Mouse (Mus musculus) neutrophil, adult 83 days (primary cell): Measurements from ENCODE around the gene Eng. TPM values are rescaled to one million over a fixed set of nuclear protein-coding genes. Genes with fewer than 3 reads are reported as not detected.

Source experiments
- total RNA-seq, 2 experiments: library from RNA; stranded (reverse); gene quantifications; one replicate each; pipeline ENCODE4 v1.2.4; 2023

Gene Eng
- total RNA-seq, result 10 to 100 TPM; 11.2 to 14.1 TPM

DNA sequence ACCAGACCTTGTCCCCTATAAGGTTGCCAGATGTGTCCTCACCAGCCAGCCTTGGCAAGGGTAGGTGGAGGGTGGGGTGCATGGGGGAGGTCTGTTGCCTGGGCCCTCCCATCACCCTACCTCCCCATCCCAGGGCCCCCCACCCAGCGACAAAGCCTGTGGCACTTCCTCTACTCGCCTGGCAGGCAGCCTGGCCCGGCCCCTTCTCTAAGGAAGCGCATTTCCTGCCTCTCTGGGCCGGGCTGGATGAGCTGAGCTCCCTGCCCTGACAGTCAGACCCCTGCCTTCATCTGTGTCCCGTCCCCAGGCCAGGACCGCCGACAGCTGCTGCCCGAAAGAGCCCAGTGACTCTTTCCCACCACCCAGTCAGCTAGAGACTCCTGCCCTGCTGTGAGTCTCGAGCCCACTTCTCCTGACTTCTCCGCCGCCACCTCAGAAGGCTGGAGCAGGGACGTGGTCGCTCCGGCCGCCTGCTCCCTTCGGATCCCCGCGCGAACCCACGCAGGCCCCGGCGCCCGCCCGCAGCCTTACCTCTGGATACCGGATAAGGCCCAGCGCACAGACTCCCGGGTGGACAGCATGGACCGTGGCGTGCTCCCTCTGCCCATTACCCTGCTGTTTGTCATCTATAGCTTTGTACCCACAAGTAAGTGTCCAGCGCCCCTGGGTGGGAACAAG lies at the start of gene Eng:
Gene Eng, plus strand, starts transcription at position 217 of the 678 bp plus-strand sequence.

DNA sequence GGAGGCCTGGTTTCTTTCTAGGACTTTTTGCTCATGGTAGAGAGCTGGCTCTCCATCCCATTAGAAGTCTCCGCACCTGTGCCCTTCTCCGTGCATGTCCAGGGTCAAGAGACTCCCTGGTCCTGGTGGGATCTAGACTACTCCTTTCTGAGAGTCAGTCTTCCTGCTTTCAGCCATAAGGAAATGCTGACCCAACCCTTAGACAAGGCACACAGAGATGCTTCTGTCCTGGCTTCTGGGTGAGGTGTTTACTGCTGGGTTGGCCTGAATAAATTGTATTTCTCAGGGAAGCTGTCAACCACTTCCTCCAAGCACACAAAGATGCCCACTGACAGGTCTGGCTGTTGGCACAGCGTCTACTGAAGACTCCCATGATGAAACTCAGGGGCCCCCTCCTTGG lies 47.0 kb upstream of the Eng start, which contains the start of gene St6galnac6:
Gene St6galnac6, plus strand, starts transcription at position 301 of the 400 bp plus-strand sequence.

DNA sequence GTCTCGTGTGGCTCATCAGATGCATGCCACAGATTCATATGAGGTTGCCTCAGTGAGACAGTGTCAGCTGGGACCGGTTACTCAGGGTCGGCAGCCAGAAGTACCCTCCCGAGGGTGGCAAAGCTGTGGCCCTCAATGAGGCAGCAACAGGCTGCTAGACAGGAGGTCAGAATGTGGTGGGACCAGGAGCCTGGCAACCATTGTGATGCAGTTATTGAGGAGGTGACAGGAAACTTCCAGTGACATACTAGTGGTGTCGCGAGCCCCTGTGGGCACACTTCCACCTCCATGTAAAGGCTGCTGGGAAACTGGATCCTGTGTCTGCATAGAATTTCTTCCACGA lies 24.9 kb upstream of the Eng start, which contains the start of gene Ak1:
Gene Ak1, plus strand, starts transcription at position 242 of the 343 bp plus-strand sequence.

DNA sequence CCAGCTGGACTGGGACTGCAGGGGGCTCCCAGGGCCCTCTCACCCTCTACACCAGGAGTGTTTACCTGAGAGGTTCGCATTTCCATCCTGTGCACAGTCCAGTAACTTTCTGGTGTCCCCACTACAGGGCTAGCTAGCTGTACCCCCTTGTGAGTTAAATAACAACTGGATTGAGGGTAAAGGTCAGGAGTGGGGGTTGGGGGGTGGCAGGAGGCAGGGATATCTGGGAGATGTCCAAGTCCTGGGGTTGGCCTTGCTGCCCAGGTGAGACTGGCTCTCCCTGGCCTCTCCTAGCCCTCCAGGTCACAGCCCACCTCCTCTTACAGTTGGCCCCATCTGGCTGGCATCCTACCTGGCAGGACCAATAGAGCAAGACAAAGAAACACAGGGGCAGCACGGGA lies 57.6 kb downstream of the Eng start, which contains the start of gene Fpgs:
Gene Fpgs, minus strand, starts transcription at position 125 of the 401 bp plus-strand sequence.

DNA sequence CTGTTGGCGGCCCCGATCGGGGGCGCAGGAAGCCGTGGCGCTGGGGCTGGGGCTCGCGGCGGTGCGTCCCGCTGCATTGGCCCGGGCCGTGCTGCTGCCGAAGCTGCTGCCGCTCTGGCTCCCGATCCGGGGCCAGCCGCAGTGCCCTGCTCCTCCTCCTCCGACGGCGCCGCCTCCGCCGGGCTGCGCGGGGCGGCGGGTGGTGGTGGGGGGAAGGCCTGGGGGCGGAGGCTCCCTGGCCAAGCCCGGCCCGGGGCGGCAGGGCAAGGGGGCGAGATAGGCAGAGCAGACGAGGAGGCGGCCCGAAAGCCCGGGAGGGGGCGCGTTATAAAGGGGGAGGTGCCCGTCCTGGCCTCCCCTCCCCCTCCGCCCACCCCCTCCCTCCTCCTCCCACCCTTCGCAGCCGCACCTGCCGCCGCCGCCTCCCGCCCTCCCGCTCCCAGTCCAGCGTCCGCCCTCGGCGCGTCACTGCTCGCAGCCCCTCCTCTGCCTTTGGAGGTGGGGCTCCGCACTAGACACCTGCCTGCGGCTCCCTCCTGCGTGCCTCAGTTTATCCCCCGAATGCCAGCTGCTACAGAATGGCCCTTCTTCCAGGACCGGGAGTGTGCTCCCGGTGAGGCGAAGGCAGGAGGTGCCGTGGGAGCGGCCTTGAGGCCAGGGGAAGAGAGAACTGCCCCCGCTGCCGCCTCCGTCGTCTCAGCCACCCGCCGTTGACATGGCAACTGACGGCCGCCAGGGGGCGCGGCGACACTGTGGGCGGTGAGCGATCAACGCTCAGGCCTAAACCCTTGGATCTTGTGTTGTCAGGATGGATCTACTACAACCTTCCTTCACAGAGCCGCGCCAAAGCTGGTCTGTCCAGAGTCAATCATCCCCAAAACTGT lies 66.8 kb downstream of the Eng start, which contains the start of gene Cdk9:
Gene Cdk9, minus strand, starts transcription at position 143 of the 884 bp plus-strand sequence.

DNA sequence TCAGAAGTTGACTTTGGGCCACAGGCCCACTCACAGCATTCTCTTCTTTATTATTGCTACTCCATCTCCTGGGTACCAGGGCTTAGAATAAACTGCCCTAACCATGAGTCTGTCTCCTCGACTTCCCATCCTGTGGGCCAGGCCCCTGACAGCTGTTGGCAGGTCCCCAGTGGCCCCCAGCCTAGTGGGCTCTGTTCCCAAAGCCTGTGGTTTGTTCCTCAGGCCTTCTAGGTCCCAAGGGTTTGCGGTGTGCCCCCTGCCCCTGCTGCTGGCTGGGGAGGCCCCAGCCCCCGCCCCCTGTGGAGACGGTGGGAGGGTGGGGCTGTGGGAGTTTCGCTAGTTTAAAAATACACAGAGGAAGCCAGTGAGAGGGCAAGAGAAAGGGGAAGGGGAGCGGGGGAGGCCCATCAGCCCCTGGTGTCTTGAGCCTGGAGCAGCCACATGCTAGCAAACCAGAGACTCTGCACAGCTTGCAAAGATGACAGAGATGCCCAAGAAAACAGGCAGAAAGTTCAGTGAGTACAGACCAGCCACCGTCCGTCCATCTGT lies 74.4 kb downstream of the Eng start, which contains the start of gene Sh2d3c:
Gene Sh2d3c, plus strand, starts transcription at position 375 of the 549 bp plus-strand sequence.

Other genes with a start within 250 kb of the Eng start
- 1 to 10 TPM; 3.9 to 5.4 TPM for gene Naif1, start 196.1 kb upstream of the Eng start, total RNA-seq
- gene Slc25a25, start 195.2 kb upstream of the Eng start, total RNA-seq, result 10 to 100 TPM in 1 of 2 experiments, 1 to 10 TPM in 1; 9.8 to 13.1 TPM
- 10 to 100 TPM; 13.9 to 14.1 TPM for gene Fam102a, start 111.3 kb upstream of the Eng start, total RNA-seq
- gene Dpm2, start 75.7 kb upstream of the Eng start, total RNA-seq, result 10 to 100 TPM; 49.9 to 51.1 TPM
- under 1 TPM; 0.77 to 0.96 TPM for gene Pip5kl1, start 71.8 kb upstream of the Eng start, total RNA-seq
- gene 9430097D07Rik, start 70.9 kb upstream of the Eng start, total RNA-seq, result not detected
- 10 to 100 TPM; 13.1 to 14.0 TPM for gene St6galnac4, start 59.5 kb upstream of the Eng start, total RNA-seq
- 10 to 100 TPM; 14.3 to 19.2 TPM for gene St6galnac6, start 46.9 kb upstream of the Eng start, total RNA-seq
- under 1 TPM; 0.59 to 0.71 TPM for gene Ak1, start 24.8 kb upstream of the Eng start, total RNA-seq
- 10 to 100 TPM in 1 of 2 experiments, 1 to 10 TPM in 1; 8.6 to 14.7 TPM for gene Fpgs, start 57.5 kb downstream of the Eng start, total RNA-seq
- 100 to 1,000 TPM; 122 to 147 TPM for gene Cdk9, start 66.5 kb downstream of the Eng start, total RNA-seq
- 100 to 1,000 TPM; 210 to 224 TPM for gene Sh2d3c, start 74.5 kb downstream of the Eng start, total RNA-seq
- not detected for gene 6330409D20Rik, start 94.4 kb downstream of the Eng start, total RNA-seq
- gene Tor2a, start 110.6 kb downstream of the Eng start, total RNA-seq, result 10 to 100 TPM; 17.1 to 21.4 TPM
- gene Ttc16, start 129.0 kb downstream of the Eng start, total RNA-seq, result not detected
- 1 to 10 TPM; 1.7 TPM for gene Ptrh1, start 129.2 kb downstream of the Eng start, total RNA-seq
- not detected for gene Cfap157, start 137.8 kb downstream of the Eng start, total RNA-seq
- 1 to 10 TPM in 1 of 2 experiments, under 1 TPM in 1; 0.86 to 1.3 TPM for gene Stxbp1, start 200.7 kb downstream of the Eng start, total RNA-seq
- gene Fam129b, start 229.5 kb downstream of the Eng start, total RNA-seq, result 10 to 100 TPM; 20.2 to 26.0 TPM